Mouse (Mus musculus): ENCODE data around the gene Smchd1. TPM values are rescaled to one million over a fixed set of nuclear protein-coding genes. Genes with fewer than 3 reads are reported as not detected.

Smchd1 gene
- polyA plus RNA-seq, 1 experiment: 6.8 TPM

DNA sequence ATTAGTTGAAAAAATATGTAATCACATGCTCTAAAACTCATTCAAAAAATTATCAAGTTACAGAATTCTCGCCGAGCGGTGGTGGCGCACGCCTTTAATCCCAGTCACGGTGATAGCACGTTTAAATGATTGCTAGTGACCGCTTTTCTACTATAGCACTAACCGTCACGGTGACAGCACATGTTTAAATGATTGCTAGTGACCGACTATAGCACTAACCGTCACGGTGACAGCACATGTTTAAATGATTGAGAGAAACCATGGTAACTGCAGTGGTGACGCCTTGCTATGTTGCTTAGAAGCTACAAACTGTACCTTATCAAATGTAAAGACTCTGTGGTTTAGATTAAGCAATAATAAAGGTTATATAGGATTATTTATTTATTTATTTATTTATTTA lies 94.8 kb downstream of the Smchd1 start:
- Histone ChIP-seq H3K27ac (ENCODE audit: insufficient read depth, low read depth, low read length) (no peak overlapping the region), H3K27me3 (replicated peaks; ENCODE audit: control insufficient read depth, insufficient read depth, low read length) (no peaks in the 10 kb centered on the region), H3K4me3 (ENCODE audit: insufficient read depth, low read depth, low read length) (no peak overlapping the region), H3K4me1 (ENCODE audit: control insufficient read depth, insufficient read depth, low read length) (no peaks in the 10 kb centered on the region), H3K36me3 (ENCODE audit: control insufficient read depth, insufficient read depth, low read length) (peaks cover 2% of the 10 kb centered on the region; the same call in 1 of the 2 replicates)
- no peak for TF ChIP-seq POLR2A (IDR thresholded peaks at IDR 0.05; ENCODE audit: low read depth, low read length)
- no peak for TF ChIP-seq CTCF (conservative IDR thresholded peaks at IDR 0.05; ENCODE audit: insufficient read depth, insufficient read length, low read depth, low read length)
- 96% methylated on average over 14 of the region's 14 CpGs for WGBS
- DNase-seq: no peak

DNA sequence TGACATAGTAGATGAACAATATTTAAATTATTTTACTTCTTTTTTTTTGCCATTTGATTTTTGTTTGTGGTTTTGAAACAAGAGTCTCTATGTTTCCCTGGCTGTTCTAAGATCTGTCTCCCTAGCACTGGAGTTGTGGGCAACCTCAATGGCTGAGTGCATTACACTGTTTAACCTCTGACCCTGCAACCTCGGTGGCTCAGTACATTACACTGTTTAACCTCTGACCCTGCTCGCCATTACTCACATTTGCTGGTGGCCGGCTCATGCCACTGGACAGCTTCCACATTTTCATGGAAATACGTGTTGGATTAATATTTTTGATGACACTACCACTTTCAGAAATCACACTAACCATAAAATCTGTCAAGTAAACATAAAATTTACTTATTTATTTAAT lies 97.2 kb downstream of the Smchd1 start:
- H3K36me3 ChIP-seq (ENCODE audit: control insufficient read depth, insufficient read depth, low read length): peaks cover 2% of the 10 kb centered on the region; the same call in 1 of the 2 replicates
- TF ChIP-seq CTCF (conservative IDR thresholded peaks at IDR 0.05; ENCODE audit: insufficient read depth, insufficient read length, low read depth, low read length) (no peak), POLR2A (IDR thresholded peaks at IDR 0.05; ENCODE audit: low read depth, low read length) (no peak)
- no peaks in the 10 kb centered on the region for H3K4me1 ChIP-seq (ENCODE audit: control insufficient read depth, insufficient read depth, low read length)

DNA sequence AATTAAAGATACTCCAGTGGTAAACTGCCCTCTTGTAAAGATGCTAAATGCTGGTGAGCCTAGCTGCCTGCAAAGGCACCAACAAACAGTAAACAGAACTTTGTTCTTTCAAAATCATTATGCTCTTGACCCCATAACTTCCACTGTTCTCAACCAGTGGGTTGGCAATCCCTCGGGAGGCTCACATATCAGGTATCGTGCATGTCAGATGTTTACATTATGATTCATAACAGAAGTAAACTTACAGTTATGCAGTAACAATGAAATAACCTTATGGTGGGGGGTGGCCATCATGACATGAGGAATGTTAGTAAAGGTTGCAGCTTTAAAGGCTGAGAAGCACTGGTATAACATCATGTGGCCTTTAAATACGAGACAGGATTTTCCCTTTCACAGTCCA lies 119.6 kb downstream of the Smchd1 start:
- H3K27ac ChIP-seq (ENCODE audit: insufficient read depth, low read depth, low read length): no peak overlapping the region
- WGBS: 85% methylated on average over 3 of the region's 3 CpGs
- TF ChIP-seq CTCF (conservative IDR thresholded peaks at IDR 0.05; ENCODE audit: insufficient read depth, insufficient read length, low read depth, low read length): no peak
- no peak for TF ChIP-seq POLR2A (IDR thresholded peaks at IDR 0.05; ENCODE audit: low read depth, low read length)
- H3K27me3 ChIP-seq (replicated peaks; ENCODE audit: control insufficient read depth, insufficient read depth, low read length): no peaks in the 10 kb centered on the region
- H3K36me3 ChIP-seq (ENCODE audit: control insufficient read depth, insufficient read depth, low read length): peaks cover 3% of the 10 kb centered on the region; the same call in 1 of the 2 replicates
- 0 out of 2 replicates have a peak, but pooled peaks cover 5% of the 10 kb centered on the region for H3K4me1 ChIP-seq (ENCODE audit: control insufficient read depth, insufficient read depth, low read length)
- H3K4me3 ChIP-seq (ENCODE audit: insufficient read depth, low read depth, low read length): no peak overlapping the region
- no peak for DNase-seq

More for the DNA sequence above, 97.2 kb downstream of the Smchd1 start:
- H3K4me3 ChIP-seq (ENCODE audit: insufficient read depth, low read depth, low read length): no peak overlapping the region
- peak; percentile 14 for DNase-seq
- WGBS: 32% methylated on average over 4 of the region's 4 CpGs
- H3K27me3 ChIP-seq (replicated peaks; ENCODE audit: control insufficient read depth, insufficient read depth, low read length): no peaks in the 10 kb centered on the region
- H3K27ac ChIP-seq (ENCODE audit: insufficient read depth, low read depth, low read length): no peak overlapping the region

DNA sequence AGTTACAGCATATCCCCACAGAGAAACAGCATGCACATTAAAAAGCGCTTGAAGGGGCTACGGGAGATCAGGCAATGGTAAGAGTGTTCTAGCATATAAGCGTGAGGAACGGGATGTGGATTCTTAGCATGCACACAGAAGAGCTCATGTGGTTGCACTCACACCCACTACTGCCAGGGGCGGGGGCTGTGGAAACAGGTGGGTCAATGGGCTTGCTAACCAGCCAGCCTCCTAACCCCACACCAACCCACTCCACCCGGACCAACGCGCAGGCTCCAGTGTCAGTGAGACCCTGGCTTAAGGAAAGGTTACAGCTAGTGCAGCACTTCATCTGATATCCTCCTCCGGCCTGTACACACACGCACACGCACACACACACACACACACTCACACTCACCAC lies 120.9 kb downstream of the Smchd1 start:
- H3K36me3 ChIP-seq (ENCODE audit: control insufficient read depth, insufficient read depth, low read length): peaks cover 3% of the 10 kb centered on the region
- no peak for DNase-seq
- H3K27me3 ChIP-seq (replicated peaks; ENCODE audit: control insufficient read depth, insufficient read depth, low read length): no peaks in the 10 kb centered on the region
- 0 out of 2 replicates have a peak, but pooled peaks cover 5% of the 10 kb centered on the region for H3K4me1 ChIP-seq (ENCODE audit: control insufficient read depth, insufficient read depth, low read length)
- WGBS: 94% methylated on average over 11 of the region's 11 CpGs
- TF ChIP-seq CTCF (conservative IDR thresholded peaks at IDR 0.05; ENCODE audit: insufficient read depth, insufficient read length, low read depth, low read length) (no peak), POLR2A (IDR thresholded peaks at IDR 0.05; ENCODE audit: low read depth, low read length) (no peak)
- H3K27ac ChIP-seq (ENCODE audit: insufficient read depth, low read depth, low read length): no peak overlapping the region
- H3K4me3 ChIP-seq (ENCODE audit: insufficient read depth, low read depth, low read length): no peak overlapping the region

DNA sequence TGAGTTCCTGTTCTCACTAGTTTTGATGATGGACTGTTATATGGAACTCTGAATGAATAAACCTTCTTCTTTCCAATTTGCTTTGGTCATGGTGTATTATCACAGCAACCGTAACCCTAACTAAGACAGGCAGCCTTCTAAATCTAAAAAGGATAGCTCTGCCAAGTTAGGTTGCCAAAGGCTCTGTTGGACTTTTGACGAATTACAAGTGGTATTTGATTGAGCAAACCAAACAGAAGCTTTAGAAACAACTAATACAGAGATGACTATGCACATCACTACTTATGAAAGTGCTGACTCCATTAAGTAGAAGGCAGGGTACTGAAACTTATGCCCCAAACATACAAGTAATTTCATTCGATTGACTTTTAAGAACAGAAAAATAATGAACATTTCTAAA lies 127.0 kb downstream of the Smchd1 start:
- TF ChIP-seq POLR2A (IDR thresholded peaks at IDR 0.05; ENCODE audit: low read depth, low read length) (no peak), CTCF (conservative IDR thresholded peaks at IDR 0.05; ENCODE audit: insufficient read depth, insufficient read length, low read depth, low read length) (no peak)
- H3K27ac ChIP-seq (ENCODE audit: insufficient read depth, low read depth, low read length): no peak overlapping the region
- 0 out of 2 replicates have a peak, but pooled peaks cover 5% of the 10 kb centered on the region for H3K4me1 ChIP-seq (ENCODE audit: control insufficient read depth, insufficient read depth, low read length)
- WGBS: 88% methylated on average over 3 of the region's 3 CpGs
- peaks cover 2% of the 10 kb centered on the region for H3K36me3 ChIP-seq (ENCODE audit: control insufficient read depth, insufficient read depth, low read length)
- H3K27me3 ChIP-seq (replicated peaks; ENCODE audit: control insufficient read depth, insufficient read depth, low read length): no peaks in the 10 kb centered on the region
- no peak for DNase-seq
- no peak overlapping the region for H3K4me3 ChIP-seq (ENCODE audit: insufficient read depth, low read depth, low read length)

DNA sequence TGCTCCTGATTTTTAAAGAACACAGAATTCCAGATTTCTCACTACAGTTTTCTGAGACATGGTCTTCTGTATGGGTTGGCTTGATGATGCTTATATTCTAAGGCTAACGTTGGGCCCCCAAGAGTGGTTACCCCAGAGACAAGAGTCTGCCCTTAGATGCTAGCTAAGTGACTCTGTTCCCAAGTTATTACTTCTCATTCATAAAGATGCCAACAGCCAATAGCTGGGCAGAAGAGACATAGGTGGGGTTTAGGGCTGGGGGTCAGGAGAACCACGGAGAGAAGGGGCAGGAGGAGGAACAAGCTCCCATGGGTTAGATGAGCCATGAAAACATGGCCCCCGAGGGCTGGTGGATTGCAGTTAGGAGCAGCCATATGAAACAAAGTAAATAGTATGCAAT lies 133.1 kb downstream of the Smchd1 start:
- TF ChIP-seq POLR2A (IDR thresholded peaks at IDR 0.05; ENCODE audit: low read depth, low read length): no peak
- TF ChIP-seq CTCF (conservative IDR thresholded peaks at IDR 0.05; ENCODE audit: insufficient read depth, insufficient read length, low read depth, low read length): no peak
- Histone ChIP-seq H3K4me1 (ENCODE audit: control insufficient read depth, insufficient read depth, low read length) (no peaks in the 10 kb centered on the region), H3K27me3 (replicated peaks; ENCODE audit: control insufficient read depth, insufficient read depth, low read length) (no peaks in the 10 kb centered on the region), H3K4me3 (ENCODE audit: insufficient read depth, low read depth, low read length) (no peak overlapping the region), H3K27ac (ENCODE audit: insufficient read depth, low read depth, low read length) (no peak overlapping the region), H3K36me3 (ENCODE audit: control insufficient read depth, insufficient read depth, low read length) (no peaks in the 10 kb centered on the region)
- WGBS: 71% methylated on average over 3 of the region's 3 CpGs
- no peak for DNase-seq

DNA sequence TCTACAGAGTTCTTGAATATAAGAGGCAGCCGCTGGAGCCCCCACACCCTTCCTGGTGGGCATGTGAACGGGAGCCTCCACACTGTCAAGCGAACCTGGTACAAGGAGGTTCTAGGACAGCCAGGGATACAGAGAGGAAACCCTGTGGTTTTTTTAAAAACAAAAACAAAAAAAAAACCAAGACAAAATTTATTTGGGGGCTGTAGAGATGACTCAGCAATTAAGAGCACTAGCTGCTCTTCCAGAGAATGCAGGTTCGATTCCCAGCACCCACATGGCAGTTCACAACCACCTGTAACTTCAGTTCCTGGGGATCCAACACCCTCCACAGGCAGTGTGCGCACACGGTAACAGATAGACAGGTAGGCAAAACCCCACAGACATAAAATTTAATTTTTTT lies 136.5 kb downstream of the Smchd1 start:
- no peaks in the 10 kb centered on the region for H3K27me3 ChIP-seq (replicated peaks; ENCODE audit: control insufficient read depth, insufficient read depth, low read length)
- no peak for TF ChIP-seq POLR2A (IDR thresholded peaks at IDR 0.05; ENCODE audit: low read depth, low read length)
- TF ChIP-seq CTCF (conservative IDR thresholded peaks at IDR 0.05; ENCODE audit: insufficient read depth, insufficient read length, low read depth, low read length): no peak
- 93% methylated on average over 6 of the region's 6 CpGs for WGBS
- no peaks in the 10 kb centered on the region for H3K36me3 ChIP-seq (ENCODE audit: control insufficient read depth, insufficient read depth, low read length)
- no peak for DNase-seq
- no peak overlapping the region for H3K4me3 ChIP-seq (ENCODE audit: insufficient read depth, low read depth, low read length)
- no peak overlapping the region for H3K27ac ChIP-seq (ENCODE audit: insufficient read depth, low read depth, low read length)
- no peaks in the 10 kb centered on the region for H3K4me1 ChIP-seq (ENCODE audit: control insufficient read depth, insufficient read depth, low read length)

Data from kidney, adult 2 months (tissue).